Mouse (Mus musculus): ENCODE measurements around the gene Krt9.

DNA sequence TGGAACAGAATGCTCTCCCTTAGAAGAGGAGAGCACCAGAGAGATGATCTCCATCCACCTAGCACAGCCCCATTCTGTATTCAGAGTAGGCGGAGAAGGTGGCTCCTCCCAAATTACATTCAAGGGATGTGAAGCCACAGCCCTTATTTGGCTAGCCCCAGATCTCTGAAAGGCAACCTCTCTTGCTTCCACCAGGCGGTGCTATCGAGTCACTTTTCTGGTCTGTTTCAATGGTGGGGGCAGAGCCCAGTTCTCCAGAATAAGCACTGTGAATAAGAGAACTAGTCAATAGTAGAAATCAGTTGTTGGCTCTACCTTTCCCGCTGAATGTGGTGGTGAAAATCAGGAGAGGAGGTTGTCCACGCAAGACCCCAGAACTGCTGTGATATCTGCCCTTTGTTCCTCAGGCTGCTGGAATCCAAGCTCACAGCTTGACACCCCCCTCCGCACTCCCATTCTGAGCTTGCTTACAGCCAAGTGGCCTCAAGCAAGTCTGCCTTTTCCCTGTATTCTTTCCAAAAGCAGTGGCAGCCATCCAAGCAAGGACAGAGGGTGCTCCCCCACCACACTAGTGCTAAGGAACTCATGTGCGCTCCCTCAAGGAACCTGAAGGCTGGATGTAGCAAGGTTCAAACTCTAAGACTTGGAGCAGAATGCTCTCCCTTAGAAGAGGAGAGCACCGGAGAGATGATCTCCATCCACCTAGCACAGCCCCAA, 7.2 kb upstream of the Krt9 start:
- TF ChIP-seq GABPA (IDR thresholded peaks at IDR 0.05; ENCODE audit: low read depth, low read length) (no peak), EP300 (IDR thresholded peaks at IDR 0.05; ENCODE audit: low read depth in 1 of 2, low read length in 2 of 2) (no peak), POLR2A (IDR thresholded peaks at IDR 0.05; ENCODE audit: control insufficient read depth in 1 of 2, insufficient read depth in 1 of 2, low read depth in 1 of 2, low read length in 2 of 2, poor library complexity in 1 of 2) (no peak), ZMIZ1 (IDR thresholded peaks at IDR 0.05; ENCODE audit: low read depth, low read length) (no peak)

Measured in MEL (cell line).